Comparison of ENCODE assay signal across 10 mouse cellular contexts in genomic region chr5:45925879-45926410, GRCm38 (mm10).
DNase-seq lines count a peak whose midpoint lies in the region; ATAC-seq and TF ChIP-seq lines count a peak whose summit lies in the region.
"Had no signal": no experiment of that assay in that cellular context is flagged by ENCODE, and none has a peak within 500 bp of the region (broad histone marks: within the 10 kb centered on the region; RNA-seq: fewer than 3 reads in every experiment).

No protein-coding gene starts in this region.

- no peak for TF ChIP-seq POLR2A in bone marrow macrophage, adult 2 months (IDR thresholded peaks at IDR 0.05; ENCODE audit: borderline replicate concordance, low read depth, low read length)

- no peaks in the 10 kb centered on the region; the same call in 1 of the 2 replicates for H3K4me1 ChIP-seq in liver, postnatal 0 days (ENCODE audit: insufficient read depth)
- peaks cover 11% of the 10 kb centered on the region for H3K4me1 ChIP-seq in bone marrow macrophage, adult 2 months (ENCODE audit: control insufficient read depth, insufficient read depth, low read length)
- no peaks in the 10 kb centered on the region for H3K4me1 ChIP-seq in intestine, embryonic 16.5 days (ENCODE audit: control insufficient read depth, insufficient read depth, low read length)
- H3K4me1 ChIP-seq: limb, embryonic 13.5 days had no signal

- no peak for DNase-seq in liver, postnatal 0 days
- DNase-seq in liver: no peak
- peak; percentile 36 for DNase-seq in naive thymus-derived CD4-positive, alpha-beta T cell, adult 2 months (ENCODE audit: low read depth)
- no peak for DNase-seq in cerebellum, adult 11-12 months
- no peak for DNase-seq in gastrocnemius, postnatal 36 days
- no peak for DNase-seq in ovary, postnatal 14 days (ENCODE audit: low spot score)

- no peaks in the 10 kb centered on the region for H3K36me3 ChIP-seq in liver, postnatal 0 days (replicated peaks; ENCODE audit: insufficient read depth, low read length)
- H3K36me3 ChIP-seq in intestine, embryonic 16.5 days (ENCODE audit: control insufficient read depth, insufficient read depth, low read length): no peaks in the 10 kb centered on the region
- H3K36me3 ChIP-seq: limb, embryonic 13.5 days had no signal

- peak overlapping the region; percentile 40 for H3K4me2 ChIP-seq in liver, postnatal 0 days (ENCODE audit: low read depth, low read length)
- H3K4me2 ChIP-seq in intestine, embryonic 16.5 days (ENCODE audit: low read depth, low read length): no peak overlapping the region
- H3K4me2 ChIP-seq: forebrain, embryonic 13.5 days; limb, embryonic 13.5 days had no signal

- 15% methylated on average over 9 of the region's 9 CpGs for WGBS in liver, postnatal 0 days (ENCODE audit: insufficient replicate concordance)
- WGBS in intestine, embryonic 16.5 days: 44% methylated on average over 9 of the region's 9 CpGs

- peak overlapping the region; percentile 11; the same call in 1 of the 2 replicates for H3K27ac ChIP-seq in liver, postnatal 0 days (ENCODE audit: low read depth)
- H3K27ac ChIP-seq in bone marrow macrophage, adult 2 months (ENCODE audit: insufficient read depth, low read depth, low read length): peak overlapping the region; percentile 92
- peak overlapping the region; percentile 91 for H3K27ac ChIP-seq in intestine, embryonic 16.5 days (ENCODE audit: low read length)
- H3K27ac ChIP-seq: forebrain, embryonic 13.5 days; limb, embryonic 13.5 days had no signal

- no peaks in the 10 kb centered on the region for H3K27me3 ChIP-seq in liver, postnatal 0 days (ENCODE audit: insufficient read depth, low read length)
- no peaks in the 10 kb centered on the region for H3K27me3 ChIP-seq in intestine, embryonic 16.5 days (replicated peaks; ENCODE audit: control insufficient read depth, insufficient read depth, low read length)
- H3K27me3 ChIP-seq: forebrain, embryonic 13.5 days; limb, embryonic 13.5 days had no signal

- ATAC-seq in liver, postnatal 0 days: peak; percentile 36; the same call in 1 of the 2 replicates
- peak; percentile 92 for ATAC-seq in intestine, embryonic 16.5 days
- ATAC-seq: forebrain, embryonic 13.5 days had no signal

- TF ChIP-seq CTCF in liver, postnatal 0 days (IDR thresholded peaks at IDR 0.05; ENCODE audit: low read depth): no peak
- TF ChIP-seq CTCF in bone marrow macrophage, adult 2 months (IDR thresholded peaks at IDR 0.05; ENCODE audit: low read depth, low read length): no peak

- no peak overlapping the region; the same call in 1 of the 2 replicates for H3K9ac ChIP-seq in liver, postnatal 0 days (replicated peaks)
- no peak overlapping the region for H3K9ac ChIP-seq in intestine, embryonic 16.5 days (ENCODE audit: low read depth, low read length)
- H3K9ac ChIP-seq: forebrain, embryonic 13.5 days; limb, embryonic 13.5 days had no signal

- no peaks in the 10 kb centered on the region for H3K9me3 ChIP-seq in liver, postnatal 0 days (ENCODE audit: low read length)
- H3K9me3 ChIP-seq in intestine, embryonic 16.5 days (ENCODE audit: control insufficient read depth, low read length): no peaks in the 10 kb centered on the region
- H3K9me3 ChIP-seq: forebrain, embryonic 13.5 days; limb, embryonic 13.5 days had no signal

- TF ChIP-seq EP300 in liver, postnatal 0 days (IDR thresholded peaks at IDR 0.05; ENCODE audit: low read depth): no peak

- H3K4me3 ChIP-seq in liver, postnatal 0 days (ENCODE audit: low read depth, low read length): no peak overlapping the region
- peak overlapping the region; percentile 23 for H3K4me3 ChIP-seq in bone marrow macrophage, adult 2 months (ENCODE audit: insufficient read depth, low read length)
- H3K4me3 ChIP-seq in intestine, embryonic 16.5 days (ENCODE audit: low read length): no peak overlapping the region
- H3K4me3 ChIP-seq: forebrain, embryonic 13.5 days; limb, embryonic 13.5 days had no signal

- intact Hi-C loops in gastrocnemius, postnatal 36 days (cut with DNase I): no loop called here

Comparison
In these comparisons a context has a peak if more than half of its experiments do, and no peak if none do; other contexts are left out.
1. H3K27ac ChIP-seq: peak in every context shown above with its lines; median percentile 92 in bone marrow macrophage, adult 2 months; 91 in intestine, embryonic 16.5 days; 11 in liver, postnatal 0 days.